Mouse (Mus musculus) lung, postnatal 0 days (tissue): Measurements from ENCODE around the gene Nectin2.
A peak's percentile ranks its signal among the peaks of the same experiment; 100 is the strongest.

Source experiments
- CTCF ChIP-seq: IDR thresholded peaks from 2 replicates; pipeline ENCODE4 v1.5.1; 2016; ENCODE audit warnings: antibody characterized with exemption, mild to moderate bottlenecking
- EP300 ChIP-seq: IDR thresholded peaks from 2 replicates; pipeline ENCODE4 v1.6.1; 2016; ENCODE audit warnings: antibody characterized with exemption, mild to moderate bottlenecking, control low read depth

DNA sequence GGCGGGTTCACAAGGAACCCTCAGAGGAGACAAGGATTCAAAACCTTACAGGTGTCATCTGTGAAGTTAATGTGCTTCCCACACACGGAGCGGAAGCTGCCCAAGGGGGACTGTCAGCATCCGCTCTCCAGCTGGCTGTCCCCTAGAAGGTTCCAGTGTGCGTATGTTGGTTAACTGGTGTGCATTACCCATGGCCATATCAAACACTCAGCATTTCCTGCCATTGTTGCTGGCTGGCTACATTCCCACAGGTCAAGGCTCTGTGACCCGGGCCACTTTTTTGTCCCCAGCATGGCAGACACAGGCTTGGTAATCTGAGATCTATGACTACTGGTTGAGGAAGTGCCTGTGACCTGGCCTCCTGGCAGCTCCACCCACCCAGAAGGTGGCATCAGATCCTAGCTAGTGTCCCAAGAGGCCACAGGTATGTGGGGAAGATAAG is 27.5 kb downstream of the Nectin2 start:
- TF ChIP-seq CTCF: no peak
- peak; percentile 78; the same call in 1 of the 2 replicates for TF ChIP-seq EP300
